Mouse (Mus musculus) ES-E14 (cell line): ENCODE results near the gene Traip.

Source experiments
- CHD2 ChIP-seq: IDR thresholded peaks from 2 replicates; pipeline ENCODE4 v1.6.1; 2014; ENCODE audit warnings: mild to moderate bottlenecking, low read depth, low read length, inconsistent platforms
- HCFC1 ChIP-seq: IDR thresholded peaks from 2 replicates; pipeline ENCODE4 v1.6.1; 2012; ENCODE audit warnings: low read length, inconsistent platforms, borderline replicate concordance; ENCODE audit not compliant: insufficient read depth
- MAFK ChIP-seq: IDR thresholded peaks from 2 replicates; pipeline ENCODE4 v1.6.1; 2014; ENCODE audit warnings: mild to moderate bottlenecking, low read depth, low read length, inconsistent platforms; ENCODE audit not compliant: insufficient read depth
- ZNF384 ChIP-seq: IDR thresholded peaks from 2 replicates; pipeline ENCODE4 v1.6.1; 2012; ENCODE audit warnings: low read depth, low read length, inconsistent platforms

GRCm38 (mm10) chr9:107968531-107968930 lies 18.6 kb downstream of the Traip start:
- TF ChIP-seq ZNF384 (no peak), HCFC1 (no peak), MAFK (no peak), CHD2 (no peak)
